Mouse (Mus musculus) embryonic facial prominence, embryonic 14.5 days (tissue): Measurements from ENCODE around the gene Vars. TPM values are rescaled to one million over a fixed set of nuclear protein-coding genes. Genes with fewer than 3 reads are reported as not detected.

Experiments used
- ATAC-seq: fragments of 200-750 bp; cut with Nextera tagmentation; 2 replicates; pipeline ENCODE4 v1.8.0; 2017; ENCODE audit warnings: low read depth, moderate number of reproducible peaks, moderate TSS enrichment
- DNase-seq: peaks from one replicate; pipeline ENCODE4 v3.0.0-alpha.2; 2015; ENCODE audit warnings: low spot score
- H3K27ac ChIP-seq: fragments of 300-500 bp; sonication (generic); replicated peaks from 2 replicates; pipeline ENCODE4 v1.5.1; 2014; ENCODE audit warnings: low read depth, mild to moderate bottlenecking, low read length, moderate library complexity
- H3K27me3 ChIP-seq: fragments of 300-500 bp; sonication (generic); replicated peaks from 2 replicates; pipeline ENCODE4 v1.6.1; 2014; ENCODE audit warnings: low read length; ENCODE audit not compliant: control insufficient read depth, insufficient read depth
- H3K36me3 ChIP-seq: fragments of 300-500 bp; sonication (generic); 2 replicates; pipeline ENCODE4 v1.6.1; 2014; ENCODE audit warnings: low read length, mixed read lengths; ENCODE audit not compliant: control insufficient read depth, insufficient read depth
- H3K4me1 ChIP-seq: fragments of 300-500 bp; sonication (generic); 2 replicates; pipeline ENCODE4 v1.6.1; 2014; ENCODE audit warnings: antibody characterized with exemption, low read length; ENCODE audit not compliant: control insufficient read depth, insufficient read depth
- H3K4me2 ChIP-seq: fragments of 300-500 bp; sonication (generic); 2 replicates; pipeline ENCODE4 v1.6.1; 2014; ENCODE audit warnings: low read depth, mild to moderate bottlenecking, low read length, moderate library complexity, mixed read lengths
- H3K4me3 ChIP-seq: fragments of 300-500 bp; sonication (generic); 2 replicates; pipeline ENCODE4 v1.5.1; 2014; ENCODE audit warnings: low read depth, mild to moderate bottlenecking, low read length
- H3K9ac ChIP-seq: fragments of 300-500 bp; sonication (generic); 2 replicates; pipeline ENCODE4 v1.6.1; 2014; ENCODE audit warnings: low read depth, mild to moderate bottlenecking, low read length, moderate library complexity, mixed read lengths
- H3K9me3 ChIP-seq: fragments of 300-500 bp; sonication (generic); 2 replicates; pipeline ENCODE4 v1.6.1; 2016; ENCODE audit warnings: low read length; ENCODE audit not compliant: control insufficient read depth
- WGBS: fragments of 180-500 bp; shearing (Covaris S2); extraction: QIAGEN DNeasy Blood & Tissue Kit; methylation state at CpG from one replicate; pipeline ENCODE4 v1.1.7; 2014; 5-methylcytosine and 5-hydroxymethylcytosine counted together
- polyA plus RNA-seq: library from polyadenylated mRNA; unstranded; fragments of >200 nt; fragmentation: Nextera tagmentation; extraction: Ambion mirVana; gene quantifications from 2 replicates; pipeline ENCODE4 v1.2.1, GENCODE M21; 2014

Vars gene
- polyA plus RNA-seq, 1 experiment from 2014 or later = 80.3 TPM

GRCm38 (mm10) chr17:35022541-35023060 is 21.8 kb downstream of the Vars start:
- Histone ChIP-seq H3K4me1 (peaks cover 4% of the 10 kb centered on the region), H3K27me3 (no peaks in the 10 kb centered on the region), H3K9me3 (no peaks in the 10 kb centered on the region), H3K4me3 (no peak overlapping the region), H3K9ac (no peak overlapping the region), H3K27ac (no peak overlapping the region), H3K4me2 (no peak overlapping the region), H3K36me3 (no peaks in the 10 kb centered on the region)
- no peak for DNase-seq
- 92% methylated on average over 8 of the region's 8 CpGs for whole genome bisulfite sequencing
- ATAC-seq = no peak

- WGBS = 84% methylated on average over 5 of the region's 5 CpGs
- ATAC-seq = no peak
Observed at GRCm38 (mm10) chr17:35023221-35023620, 22.4 kb downstream of the Vars start.

GRCm38 (mm10) chr17:35023756-35024155 is 23.0 kb downstream of the Vars start:
- Histone ChIP-seq H3K9ac (no peak overlapping the region), H3K4me3 (no peak overlapping the region), H3K9me3 (no peaks in the 10 kb centered on the region), H3K4me2 (no peak overlapping the region), H3K27me3 (no peaks in the 10 kb centered on the region), H3K36me3 (no peaks in the 10 kb centered on the region), H3K4me1 (peaks cover 4% of the 10 kb centered on the region), H3K27ac (no peak overlapping the region)
- no peak for DNase-seq
- ATAC-seq = no peak
- 62% methylated on average over 4 of the region's 4 CpGs for WGBS

More at GRCm38 (mm10) chr17:35023221-35023620, 22.4 kb downstream of the Vars start:
- H3K9ac ChIP-seq = no peak overlapping the region
- H3K4me1 ChIP-seq = peaks cover 4% of the 10 kb centered on the region
- H3K36me3 ChIP-seq = no peaks in the 10 kb centered on the region
- no peaks in the 10 kb centered on the region for H3K9me3 ChIP-seq
- DNase-seq = no peak
- H3K4me3 ChIP-seq = no peak overlapping the region
- no peak overlapping the region for H3K27ac ChIP-seq
- no peak overlapping the region for H3K4me2 ChIP-seq
- H3K27me3 ChIP-seq = no peaks in the 10 kb centered on the region

DNA sequence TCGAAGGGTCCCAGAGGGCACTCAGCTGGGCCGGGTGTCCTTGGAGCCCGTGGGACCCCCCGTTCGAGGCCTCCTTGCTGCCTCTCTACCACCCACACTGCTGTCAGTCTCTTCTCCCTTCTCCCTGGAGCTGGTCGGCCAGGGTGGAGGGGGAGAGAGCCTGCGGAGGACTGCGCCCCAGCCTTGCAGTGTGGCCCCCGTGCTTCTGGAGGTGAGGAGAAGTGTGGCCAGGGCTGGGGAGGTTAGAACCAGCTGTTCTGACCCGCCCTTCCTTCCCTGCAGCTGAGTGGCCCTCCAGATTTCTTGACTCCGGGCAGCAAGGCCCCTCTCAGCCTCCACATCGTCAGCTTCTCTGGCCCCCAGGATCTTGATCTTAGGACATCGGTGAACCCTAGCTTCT is 23.5 kb downstream of the Vars start:
- Histone ChIP-seq H3K9me3 (no peaks in the 10 kb centered on the region), H3K27me3 (no peaks in the 10 kb centered on the region), H3K4me3 (no peak overlapping the region), H3K9ac (no peak overlapping the region), H3K4me1 (peaks cover 4% of the 10 kb centered on the region), H3K36me3 (no peaks in the 10 kb centered on the region), H3K4me2 (no peak overlapping the region), H3K27ac (no peak overlapping the region)
- 68% methylated on average over 12 of the region's 13 CpGs for WGBS
- ATAC-seq (no peak), DNase-seq (no peak)

DNA sequence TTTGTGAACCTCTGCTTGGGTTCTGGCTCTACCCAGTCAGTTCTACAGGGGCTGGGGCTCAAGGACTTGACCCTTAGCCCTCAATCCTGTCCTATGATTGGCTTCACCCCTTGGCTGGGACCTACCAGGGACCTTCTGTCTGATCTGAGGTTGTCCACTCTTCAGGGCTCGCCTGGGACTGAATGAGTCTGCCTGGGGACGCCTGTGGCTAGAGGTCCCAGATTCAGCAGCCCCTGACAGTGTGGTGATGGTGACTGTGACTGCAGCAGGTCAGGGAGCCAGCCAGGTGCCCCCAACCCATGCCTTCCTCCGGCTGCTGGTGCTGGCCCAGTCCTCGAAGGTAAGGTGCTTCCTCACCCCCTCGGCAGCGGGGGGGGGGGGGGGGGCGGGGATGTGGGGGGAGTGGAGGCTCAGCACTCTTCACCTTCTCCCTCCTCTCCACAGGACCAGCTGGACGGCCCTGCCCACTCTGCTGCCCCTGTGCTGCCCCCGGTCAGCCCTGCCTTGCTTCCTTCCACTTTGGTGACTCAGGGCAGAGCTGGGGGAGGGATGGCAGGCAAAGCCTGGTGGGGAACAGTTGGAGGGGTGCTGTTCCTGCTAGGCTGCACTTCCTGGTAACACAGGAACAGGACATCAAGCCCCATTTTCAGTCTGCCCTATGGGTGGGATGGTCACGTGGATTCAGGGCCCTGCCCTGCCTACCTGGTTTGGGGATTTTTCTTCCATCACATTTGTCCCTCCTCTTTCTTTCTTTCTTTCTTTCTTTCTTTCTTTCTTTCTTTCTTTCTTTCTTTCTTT is 24.1 kb downstream of the Vars start:
- H3K4me2 ChIP-seq = no peak overlapping the region
- 80% methylated on average over 6 of the region's 10 CpGs for WGBS
- no peaks in the 10 kb centered on the region for H3K36me3 ChIP-seq
- H3K4me1 ChIP-seq = peaks cover 4% of the 10 kb centered on the region
- H3K27me3 ChIP-seq = no peaks in the 10 kb centered on the region
- no peak overlapping the region for H3K9ac ChIP-seq
- DNase-seq (no peak), ATAC-seq (no peak)
- no peak overlapping the region for H3K4me3 ChIP-seq
- no peak overlapping the region for H3K27ac ChIP-seq
- no peaks in the 10 kb centered on the region for H3K9me3 ChIP-seq

GRCm38 (mm10) chr17:35026206-35026605 is 25.4 kb downstream of the Vars start:
- Histone ChIP-seq H3K9me3 (no peaks in the 10 kb centered on the region), H3K36me3 (no peaks in the 10 kb centered on the region), H3K27ac (peak overlapping the region; percentile 59; the same call in 1 of the 2 replicates), H3K4me1 (peaks cover 4% of the 10 kb centered on the region), H3K9ac (peak overlapping the region; percentile 48; the same call in 1 of the 2 replicates), H3K4me3 (no peak overlapping the region), H3K4me2 (peak overlapping the region; percentile 31), H3K27me3 (no peaks in the 10 kb centered on the region)
- ATAC-seq = no peak
- 86% methylated on average over 5 of the region's 5 CpGs for WGBS
- no peak for DNase-seq

- peak; percentile 89 for ATAC-seq
Observed at GRCm38 (mm10) chr17:35027277-35028068, 26.7 kb downstream of the Vars start, which contains the start of gene Sapcd1. TSS of gene Sapcd1 (minus strand) at chr17:35028016.

GRCm38 (mm10) chr17:35028315-35028714 is 27.5 kb downstream of the Vars start:
- Histone ChIP-seq H3K27ac (no peak overlapping the region), H3K9ac (no peak overlapping the region), H3K4me1 (peaks cover 4% of the 10 kb centered on the region), H3K4me2 (peak overlapping the region; percentile 40; the same call in 1 of the 2 replicates), H3K36me3 (no peaks in the 10 kb centered on the region), H3K27me3 (no peaks in the 10 kb centered on the region), H3K9me3 (no peaks in the 10 kb centered on the region), H3K4me3 (no peak overlapping the region)
- 64% methylated on average over 2 of the region's 2 CpGs for WGBS
- DNase-seq (no peak), ATAC-seq (no peak)

More at GRCm38 (mm10) chr17:35027277-35028068, 26.7 kb downstream of the Vars start, which contains the start of gene Sapcd1:
- WGBS = 30% methylated on average over 12 of the region's 13 CpGs
- no peaks in the 10 kb centered on the region for H3K9me3 ChIP-seq
- peak within 1 kb of the TSS; percentile 40 for H3K4me2 ChIP-seq
- no peaks in the 10 kb centered on the region for H3K27me3 ChIP-seq
- peak; percentile 90 for DNase-seq
- H3K4me1 ChIP-seq = peaks cover 4% of the 10 kb centered on the region
- peak within 1 kb of the TSS; percentile 61 for H3K27ac ChIP-seq
- H3K36me3 ChIP-seq = no peaks in the 10 kb centered on the region
- H3K4me3 ChIP-seq = peak within 1 kb of the TSS; percentile 15; the same call in 1 of the 2 replicates
- peak within 1 kb of the TSS; percentile 35; the same call in 1 of the 2 replicates for H3K9ac ChIP-seq
